Mouse (Mus musculus) C2C12 (cell line): ENCODE measurements at regions not wholly inside any gene's neighbourhood (a gene's known extent, or its start where the extent isn't known, plus 50 kb on each side); places are given as distances from the start of the nearest gene placed in this dataset.

ENCODE experiments used
- H3K27me3 ChIP-seq: one replicate; pipeline ENCODE4 v1.6.1; 2011; ENCODE audit not compliant: control insufficient read depth, insufficient read depth, insufficient read length
- H3K36me3 ChIP-seq: one replicate; pipeline ENCODE4 v1.6.1; 2011; ENCODE audit not compliant: control insufficient read depth, insufficient read depth
- H3K4me3 ChIP-seq: one replicate; pipeline ENCODE4 v1.5.1; 2011; ENCODE audit warnings: mild to moderate bottlenecking, control low read depth; ENCODE audit not compliant: poor library complexity, insufficient read depth, severe bottlenecking
- H3K79me2 ChIP-seq: one replicate; pipeline ENCODE4 v1.6.1; 2011; ENCODE audit not compliant: control insufficient read depth, insufficient read depth
- H3K79me3 ChIP-seq: one replicate; pipeline ENCODE4 v1.6.1; 2011; ENCODE audit warnings: low read depth, control low read depth
- H3ac ChIP-seq: one replicate; pipeline ENCODE3; 2011; ENCODE audit warnings: low read depth; ENCODE audit not compliant: control insufficient read depth, insufficient read length
- CEBPB ChIP-seq: IDR thresholded peaks from one replicate; pipeline ENCODE4 v1.6.1; 2011; ENCODE audit warnings: low read depth, mild to moderate bottlenecking, control low read depth, moderate library complexity
- CTCF ChIP-seq: IDR thresholded peaks from one replicate; pipeline ENCODE4 v1.5.1; 2011; ENCODE audit not compliant: control insufficient read depth, insufficient read depth, insufficient read length
- FOSL1 ChIP-seq: IDR thresholded peaks from one replicate; pipeline ENCODE4 v1.8.0; 2011; ENCODE audit warnings: mild to moderate bottlenecking, low read length; ENCODE audit not compliant: poor library complexity, insufficient read depth, severe bottlenecking
- MAX ChIP-seq: IDR thresholded peaks from one replicate; pipeline ENCODE4 v1.6.1; 2011; ENCODE audit warnings: mild to moderate bottlenecking, control low read depth
- MYOD1 ChIP-seq: IDR thresholded peaks from one replicate; pipeline ENCODE4 v1.6.1; 2011; ENCODE audit warnings: low read depth; ENCODE audit not compliant: control insufficient read depth, insufficient read length
- MYOG ChIP-seq: IDR thresholded peaks from one replicate; pipeline ENCODE4 v1.6.1; 2011; ENCODE audit not compliant: control insufficient read depth, insufficient read length; ENCODE audit errors: extremely low read depth
- USF1 ChIP-seq: IDR thresholded peaks from one replicate; pipeline ENCODE4 v1.6.1; 2011; ENCODE audit warnings: low read depth, mild to moderate bottlenecking, control low read depth, moderate library complexity

DNA sequence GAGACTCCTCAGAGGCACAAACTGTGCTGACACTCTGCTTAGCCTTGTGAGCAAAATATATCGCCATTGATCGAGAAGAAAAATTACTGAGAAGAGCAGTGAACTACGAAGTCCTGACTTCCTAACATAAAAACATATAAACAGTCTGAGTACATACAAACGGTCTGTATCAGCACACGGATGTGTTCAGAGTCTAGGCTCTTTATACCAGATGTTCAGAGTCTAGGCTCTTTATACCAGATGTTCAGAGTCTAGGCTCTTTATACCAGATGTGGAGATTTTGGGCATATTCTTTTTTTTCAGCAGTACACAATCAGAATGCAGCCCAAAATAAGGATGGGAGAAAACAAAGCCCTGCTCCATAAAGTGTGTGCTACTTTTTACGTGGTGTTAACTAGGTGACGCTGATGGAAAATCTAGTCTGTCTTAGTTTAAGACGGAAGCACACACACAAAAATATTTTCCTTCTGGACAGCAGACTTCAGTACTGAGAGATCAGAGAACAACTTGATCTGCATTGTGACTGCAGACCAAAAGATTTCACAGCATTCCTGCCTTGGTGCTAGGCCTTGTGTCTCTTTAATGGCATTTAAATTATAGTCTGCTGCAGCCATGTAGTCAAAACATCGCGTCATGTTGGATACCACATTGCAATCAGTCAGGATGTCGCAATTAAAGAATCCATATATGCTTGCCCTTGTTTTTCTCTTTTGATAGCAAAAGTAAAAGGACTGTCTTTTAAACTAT is 233.6 kb downstream of the Ptprc start:
- no peaks in the 10 kb centered on the region for H3K79me3 ChIP-seq
- TF ChIP-seq MYOD1: no peak
- TF ChIP-seq MYOG: no peak
- TF ChIP-seq CTCF: no peak
- no peak for TF ChIP-seq CEBPB
- no peak for TF ChIP-seq FOSL1
- TF ChIP-seq MAX: no peak
- TF ChIP-seq USF1: no peak
- no peak overlapping the region for H3ac ChIP-seq
- H3K27me3 ChIP-seq: no peaks in the 10 kb centered on the region
- no peaks in the 10 kb centered on the region for H3K36me3 ChIP-seq
- no peak overlapping the region for H3K4me3 ChIP-seq
- H3K79me2 ChIP-seq: no peaks in the 10 kb centered on the region

DNA sequence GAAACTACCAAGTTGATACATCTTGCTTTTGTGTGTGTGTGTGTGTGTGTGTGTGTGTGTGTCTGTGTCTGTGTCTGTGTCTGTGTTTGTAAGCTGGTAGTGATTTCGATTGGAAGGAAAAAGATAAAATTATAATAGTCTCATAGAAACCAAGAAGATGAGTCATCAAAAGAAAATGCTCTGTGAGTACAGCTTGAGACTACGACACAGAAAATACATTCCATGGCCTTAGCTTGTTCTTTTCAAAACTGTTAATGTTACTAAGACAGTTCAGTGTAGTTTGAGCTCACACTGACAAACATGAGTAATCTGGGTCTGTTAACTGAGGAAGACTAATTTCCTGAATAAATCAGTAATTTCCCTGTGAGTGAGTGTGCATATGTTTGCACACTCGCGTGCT is 239.8 kb downstream of the Ptprc start:
- no peaks in the 10 kb centered on the region for H3K36me3 ChIP-seq
- TF ChIP-seq USF1 (no peak), CEBPB (no peak), MAX (no peak), CTCF (no peak), MYOG (no peak), FOSL1 (no peak), MYOD1 (no peak)

DNA sequence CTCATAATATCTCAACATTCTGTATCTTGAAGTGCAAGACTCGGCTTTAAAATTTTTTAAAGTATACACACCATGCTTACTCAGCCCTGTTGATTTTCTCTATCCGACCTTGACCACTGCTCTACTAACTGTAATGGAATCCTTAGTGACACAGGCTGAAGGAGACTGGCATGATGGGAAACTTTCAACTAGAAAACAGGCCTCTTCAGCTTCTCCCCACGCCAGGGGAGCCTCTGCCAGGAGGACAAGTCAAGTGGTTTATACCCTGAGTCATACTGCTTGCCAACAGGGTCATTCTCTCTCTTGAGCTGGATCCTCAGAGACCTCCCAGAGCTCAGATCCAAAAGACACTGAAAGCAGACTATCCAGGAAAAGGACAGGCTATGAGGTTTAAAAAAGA is 245.7 kb downstream of the Ptprc start:
- TF ChIP-seq MAX (no peak), MYOD1 (no peak), USF1 (no peak), CTCF (no peak), FOSL1 (no peak), CEBPB (no peak), MYOG (no peak)
- Histone ChIP-seq H3ac (no peak overlapping the region), H3K4me3 (no peak overlapping the region), H3K27me3 (no peaks in the 10 kb centered on the region), H3K79me3 (no peaks in the 10 kb centered on the region), H3K36me3 (no peaks in the 10 kb centered on the region), H3K79me2 (no peaks in the 10 kb centered on the region)

More for the DNA sequence above, 239.8 kb downstream of the Ptprc start:
- H3ac ChIP-seq: no peak overlapping the region
- no peaks in the 10 kb centered on the region for H3K79me2 ChIP-seq
- no peak overlapping the region for H3K4me3 ChIP-seq
- H3K27me3 ChIP-seq: no peaks in the 10 kb centered on the region
- H3K79me3 ChIP-seq: no peaks in the 10 kb centered on the region

DNA sequence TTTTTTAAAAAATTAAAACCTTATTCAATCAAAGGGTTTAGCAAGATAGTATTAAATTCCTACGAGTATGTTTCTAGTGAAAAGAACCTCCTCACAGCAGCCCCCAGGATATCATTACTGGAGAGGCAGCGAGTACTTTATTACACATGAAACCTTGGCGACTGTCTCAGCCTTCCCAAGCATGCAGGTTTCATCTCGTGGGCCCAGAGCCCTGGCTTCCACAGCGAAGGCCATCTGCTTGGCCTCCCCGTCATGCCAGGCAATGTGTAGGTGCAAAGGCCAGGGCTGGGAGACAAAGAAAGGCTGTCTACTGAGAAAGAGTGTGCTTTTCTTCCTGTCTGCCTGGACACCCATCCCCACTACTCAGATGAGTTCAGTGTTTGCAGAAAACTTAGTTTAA is 247.0 kb downstream of the Ptprc start:
- TF ChIP-seq FOSL1 (no peak), CTCF (no peak), MYOD1 (no peak)
- Histone ChIP-seq H3K79me3 (no peaks in the 10 kb centered on the region), H3K4me3 (no peak overlapping the region), H3K27me3 (no peaks in the 10 kb centered on the region), H3K79me2 (no peaks in the 10 kb centered on the region), H3K36me3 (no peaks in the 10 kb centered on the region), H3ac (no peak overlapping the region)

DNA sequence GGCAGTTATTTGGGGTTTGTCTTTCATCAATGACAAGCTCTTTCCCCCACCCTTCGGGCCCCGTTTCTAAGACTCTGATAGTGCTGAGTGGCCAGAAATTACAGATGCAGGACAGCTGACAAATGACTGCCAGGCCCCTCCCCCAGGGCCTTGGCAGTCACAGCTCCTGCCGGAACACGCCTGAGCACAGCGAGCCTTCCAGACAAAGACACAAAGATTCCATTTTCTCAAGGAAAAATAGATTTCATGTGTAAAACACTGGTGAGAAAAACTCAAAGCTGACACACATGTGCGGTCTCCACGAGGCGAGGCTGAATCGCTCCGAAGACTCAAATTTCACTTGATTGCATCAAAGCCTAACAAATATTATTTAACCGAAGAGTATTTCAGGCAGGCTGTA is 247.6 kb downstream of the Ptprc start:
- no peaks in the 10 kb centered on the region for H3K27me3 ChIP-seq
- no peak for TF ChIP-seq USF1
- TF ChIP-seq CTCF: no peak
- TF ChIP-seq FOSL1: no peak
- TF ChIP-seq CEBPB: no peak
- TF ChIP-seq MYOG: no peak
- no peak for TF ChIP-seq MYOD1
- no peak for TF ChIP-seq MAX
- H3K4me3 ChIP-seq: no peak overlapping the region
- H3K79me2 ChIP-seq: no peaks in the 10 kb centered on the region
- H3K79me3 ChIP-seq: no peaks in the 10 kb centered on the region
- no peaks in the 10 kb centered on the region for H3K36me3 ChIP-seq
- no peak overlapping the region for H3ac ChIP-seq
